Mouse (Mus musculus): ENCODE results near the gene Rbm24.
A peak's percentile ranks its signal among the peaks of the same experiment; 100 is the strongest.

The Rbm24 gene

DNA sequence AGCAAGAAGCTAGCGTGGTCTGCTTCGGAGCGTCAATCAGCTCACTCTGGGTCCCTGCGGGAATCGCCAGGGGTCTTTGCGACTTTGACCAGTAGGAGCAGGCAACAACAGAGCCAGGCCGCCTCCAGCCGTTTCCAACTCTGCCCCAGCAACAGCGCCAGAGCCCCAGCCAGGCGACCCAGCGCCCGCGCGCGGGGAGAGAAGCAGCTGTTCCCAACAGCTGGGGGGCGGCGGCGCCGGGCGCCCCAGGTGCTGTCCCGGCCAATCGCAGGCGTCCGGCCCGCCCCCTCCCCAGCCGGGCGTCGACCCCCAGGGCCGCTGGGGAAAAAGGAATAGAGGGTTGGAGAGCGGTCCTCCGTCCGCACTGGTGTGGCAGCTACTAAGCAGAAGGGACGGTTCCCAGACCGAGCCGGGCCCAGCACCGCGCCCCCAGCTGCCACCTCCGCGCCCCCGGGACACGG lies at the start of gene Rbm24:
TSS of gene Rbm24 (plus strand) at position 294 of the 461 bp plus-strand sequence.
- DNase-seq: peak; percentile 83

DNA sequence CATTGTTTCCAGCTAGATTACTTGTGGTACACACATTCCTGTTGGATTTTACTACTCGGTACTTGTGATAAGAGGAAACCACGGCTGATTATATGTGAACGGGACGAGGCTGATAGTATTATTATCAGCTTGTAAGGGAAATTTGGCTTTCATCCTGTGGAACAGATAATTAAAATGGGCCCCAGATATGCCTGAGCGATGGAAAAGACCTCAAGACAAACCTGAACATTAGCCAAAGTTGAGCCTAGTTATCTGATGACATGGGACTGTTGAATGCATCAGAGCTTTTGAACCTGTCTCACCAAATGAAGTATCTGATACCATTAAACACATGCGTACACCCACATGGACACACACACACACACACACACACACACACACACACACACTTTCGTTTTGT lies 45.4 kb upstream of the Rbm24 start:
- DNase-seq: no peak

DNA sequence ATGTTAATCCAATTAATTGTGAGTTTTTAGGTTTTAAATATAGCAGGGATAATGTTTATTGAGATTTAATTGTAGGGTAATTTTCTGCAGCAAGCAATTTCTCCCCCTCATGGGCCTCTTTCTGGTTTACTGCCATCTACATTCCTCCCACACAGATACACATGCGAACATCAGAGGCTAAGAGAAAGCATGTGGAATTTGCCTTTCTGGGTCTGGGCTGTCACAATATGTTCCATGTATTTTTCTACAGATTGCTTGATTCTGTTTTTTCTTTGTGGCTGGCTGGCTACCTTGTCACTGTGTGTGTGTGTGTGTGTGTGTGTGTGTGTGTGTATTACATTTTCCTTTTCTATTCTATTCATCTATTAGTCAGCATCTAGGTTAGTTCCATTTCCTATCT lies 42.9 kb upstream of the Rbm24 start:
- no peak for DNase-seq

DNA sequence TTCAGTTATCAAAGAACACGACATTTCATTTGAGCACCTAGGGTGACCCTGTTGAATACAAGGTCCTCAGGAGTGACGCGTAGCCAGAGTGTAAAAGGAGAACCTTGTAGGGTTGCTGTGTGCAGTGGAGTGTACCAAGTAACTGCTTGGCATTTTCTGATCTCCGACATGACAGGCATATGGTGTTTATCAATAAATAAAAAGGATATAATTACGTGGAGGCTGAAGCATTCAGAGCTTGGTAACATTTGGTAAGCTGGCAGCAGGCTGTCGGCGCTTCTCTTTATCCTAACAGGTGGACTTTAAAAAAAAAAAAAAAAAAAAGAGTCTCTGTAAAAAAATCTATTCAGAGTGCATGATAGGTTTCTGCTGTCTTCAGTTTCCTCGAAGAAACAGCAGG lies 30.8 kb upstream of the Rbm24 start:
- no peak for DNase-seq

DNA sequence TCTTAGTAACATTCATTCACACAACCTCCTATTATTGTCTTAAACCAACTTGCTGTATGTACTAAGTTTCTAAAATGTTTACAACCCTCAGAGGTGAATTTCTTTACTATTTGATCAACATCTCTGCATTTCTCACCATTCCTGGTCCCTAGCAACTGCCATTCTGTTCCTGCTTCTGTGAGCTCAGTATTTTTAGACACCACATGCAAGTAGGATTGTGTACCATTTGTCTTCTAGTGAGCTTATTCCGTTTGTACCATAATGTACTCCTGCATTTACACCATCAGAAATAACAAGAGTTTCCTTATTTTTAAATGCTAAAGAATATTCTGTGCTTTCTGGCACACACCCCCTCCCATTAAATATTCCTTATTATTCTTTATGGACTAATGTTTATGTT lies 26.6 kb upstream of the Rbm24 start:
- DNase-seq: no peak

DNA sequence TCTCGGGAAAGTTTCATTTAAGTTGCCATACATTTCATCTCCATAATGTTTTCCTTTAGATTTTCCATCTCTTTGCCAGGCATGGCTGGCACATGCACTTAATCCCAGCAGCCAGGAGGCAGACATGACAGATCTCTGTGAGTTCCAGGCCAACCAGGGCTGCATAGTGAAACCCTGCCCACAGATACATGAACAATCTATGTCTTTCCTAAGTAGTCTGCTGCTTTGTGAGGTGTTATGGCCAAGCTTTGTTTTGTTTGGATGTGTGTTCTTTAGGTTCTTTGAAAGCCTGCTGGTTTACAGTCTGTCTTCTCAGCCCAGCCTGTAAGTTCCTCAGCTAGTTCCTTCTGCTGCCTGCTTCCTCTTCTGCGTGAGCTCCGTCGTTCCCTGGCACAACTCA lies 25.3 kb upstream of the Rbm24 start:
- no peak for DNase-seq

DNA sequence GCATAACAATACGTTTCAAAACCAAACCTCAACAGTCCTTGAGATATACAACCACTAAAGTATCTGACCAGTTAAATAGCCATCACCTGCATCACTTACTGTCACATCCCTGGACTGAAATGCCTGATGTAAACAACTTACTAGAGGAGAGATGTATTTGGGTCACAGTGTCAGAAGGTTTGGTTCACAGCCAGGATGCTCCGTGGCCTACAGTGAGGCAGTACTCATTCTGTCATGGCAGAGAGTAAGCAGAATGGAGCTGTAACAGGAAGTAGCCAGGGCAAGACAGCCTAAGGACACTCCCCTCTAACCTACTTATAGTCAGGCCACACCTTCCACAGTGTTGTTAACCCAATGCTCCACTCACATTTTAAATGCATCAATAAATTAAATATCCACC lies 24.3 kb upstream of the Rbm24 start:
- no peak for DNase-seq

DNA sequence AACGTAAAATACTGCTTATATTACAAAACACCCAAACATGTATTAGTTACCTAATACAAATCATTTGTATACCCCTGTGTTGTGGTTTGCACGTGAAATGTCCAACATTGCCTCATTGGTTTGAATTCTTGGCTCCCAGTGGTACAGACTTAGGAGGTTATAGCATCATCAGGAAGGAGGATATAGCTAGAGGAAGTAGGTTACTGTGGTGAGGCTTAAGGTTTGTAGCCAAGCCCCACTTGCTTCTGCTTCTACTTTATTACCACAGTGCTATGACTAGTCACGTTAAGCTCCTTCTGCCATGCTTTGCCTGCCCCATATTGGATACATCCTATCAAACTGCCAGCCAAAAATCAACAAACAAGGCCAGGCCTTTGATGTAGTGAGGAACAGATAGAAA lies 21.0 kb upstream of the Rbm24 start:
- DNase-seq: no peak

DNA sequence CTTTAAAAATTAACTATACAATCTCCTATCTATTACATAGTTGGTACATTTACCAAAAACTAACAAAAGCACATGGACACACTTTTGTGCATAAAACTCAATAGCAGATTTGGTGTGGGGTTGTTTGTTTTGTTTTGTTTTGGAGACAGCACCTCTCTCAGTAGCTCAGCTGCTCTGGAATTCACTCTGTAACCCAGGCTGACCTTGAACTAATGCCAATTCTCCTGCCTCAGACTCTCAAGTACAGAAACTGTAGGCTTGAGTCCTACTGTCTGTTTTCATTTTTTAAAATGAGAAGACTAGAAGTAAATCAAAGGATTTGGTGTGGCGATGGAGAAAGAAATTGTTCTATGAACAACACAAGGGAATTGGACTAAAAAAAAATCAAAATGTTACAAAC lies 11.1 kb upstream of the Rbm24 start:
- DNase-seq: no peak

DNA sequence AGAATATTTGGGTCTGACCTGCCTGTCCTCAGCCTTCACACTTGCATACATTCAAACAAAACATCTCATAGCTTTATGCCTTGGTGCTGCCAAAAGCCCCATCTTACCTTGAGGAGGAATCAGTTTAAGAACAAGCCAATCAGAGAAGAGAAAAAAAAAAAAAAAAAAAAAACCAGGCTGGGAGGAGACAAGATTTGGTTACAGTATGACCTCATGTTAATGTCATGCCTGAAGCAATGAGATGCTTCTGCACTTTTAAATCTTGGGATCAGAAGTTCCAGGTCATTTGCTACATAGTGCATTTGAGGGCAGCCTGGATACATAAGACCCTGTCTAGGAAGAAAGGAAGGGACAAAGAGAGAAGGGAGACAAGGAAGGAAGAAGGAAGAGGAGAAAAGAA lies 6.0 kb upstream of the Rbm24 start:
- DNase-seq: no peak

DNA sequence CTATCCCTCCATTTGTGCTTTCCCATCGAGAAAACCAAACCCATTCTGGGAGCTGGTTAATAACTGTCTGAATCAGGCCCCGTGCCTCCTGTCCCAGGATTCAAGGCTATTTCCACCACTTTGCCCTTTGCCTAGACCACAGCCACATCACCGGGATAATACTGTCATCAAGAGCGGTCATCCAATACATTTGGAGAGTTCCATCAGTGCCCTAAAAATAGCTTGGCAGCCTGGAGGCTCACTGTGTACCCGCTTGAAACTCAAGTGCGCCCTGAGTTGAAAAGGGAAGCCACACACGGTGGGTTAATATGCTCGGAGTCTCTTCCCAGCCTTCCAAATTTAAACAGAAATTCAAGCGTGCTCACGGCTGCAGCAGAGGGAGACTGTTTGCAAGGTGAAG lies 4.6 kb upstream of the Rbm24 start:
- DNase-seq: no peak

DNA sequence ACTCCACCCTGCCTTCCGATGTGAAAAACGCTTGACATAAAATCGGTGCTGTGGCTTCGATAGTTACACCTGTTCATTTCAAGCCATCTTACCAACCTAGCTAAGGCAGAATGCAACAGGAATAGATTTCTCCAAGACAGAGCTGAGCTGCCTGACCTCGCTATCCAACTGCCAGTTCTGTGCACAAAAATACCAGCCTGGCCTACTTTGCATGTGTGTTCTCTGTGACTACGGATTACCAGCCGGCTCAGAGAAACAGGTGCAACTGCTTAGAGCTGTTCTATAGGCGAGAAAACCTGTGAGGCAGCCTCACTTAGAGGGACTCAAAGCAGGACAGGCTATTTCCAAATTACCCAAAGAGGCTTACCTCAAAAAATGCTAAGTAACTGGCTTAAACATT lies 4.2 kb upstream of the Rbm24 start:
- peak; percentile 44 for DNase-seq

DNA sequence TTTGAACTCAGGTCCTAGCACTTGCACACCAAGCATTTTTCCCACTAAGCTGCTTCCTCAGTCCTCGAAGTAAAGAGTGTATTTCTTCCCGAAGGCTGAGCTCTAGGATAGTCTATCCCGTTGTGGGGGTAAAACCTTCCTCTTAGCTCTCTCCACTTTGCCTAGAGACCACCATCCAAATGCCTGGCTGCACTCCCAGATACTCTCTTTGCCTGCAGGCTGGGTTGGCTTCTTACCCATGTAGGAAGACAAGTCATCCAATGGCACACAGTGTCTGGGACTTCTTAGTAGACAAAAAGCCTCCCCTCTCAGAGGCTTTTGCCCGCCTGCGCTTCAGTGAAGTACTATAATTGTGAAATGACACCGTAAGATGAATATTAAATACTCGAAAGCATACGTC lies 2.2 kb upstream of the Rbm24 start:
- no peak for DNase-seq

DNA sequence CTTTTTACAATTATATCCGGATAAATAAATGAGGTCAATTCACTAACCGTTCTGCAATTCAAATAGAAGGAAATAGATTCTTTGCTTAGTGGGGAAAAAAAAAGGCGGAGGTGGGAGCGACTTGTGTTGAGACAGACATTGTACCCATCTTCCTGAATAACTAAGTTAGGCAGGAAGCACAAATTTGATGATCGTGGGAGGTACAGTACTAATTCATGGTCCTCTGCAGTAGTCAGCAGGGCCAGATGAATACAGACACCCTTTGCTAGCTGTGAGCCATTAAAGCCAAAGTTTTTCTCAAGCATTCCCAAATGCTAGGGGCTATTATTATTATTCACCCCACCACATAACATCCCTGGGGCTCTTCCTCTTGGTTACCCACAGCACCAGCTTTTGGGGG lies 640 bp upstream of the Rbm24 start:
- no peak for DNase-seq

DNA sequence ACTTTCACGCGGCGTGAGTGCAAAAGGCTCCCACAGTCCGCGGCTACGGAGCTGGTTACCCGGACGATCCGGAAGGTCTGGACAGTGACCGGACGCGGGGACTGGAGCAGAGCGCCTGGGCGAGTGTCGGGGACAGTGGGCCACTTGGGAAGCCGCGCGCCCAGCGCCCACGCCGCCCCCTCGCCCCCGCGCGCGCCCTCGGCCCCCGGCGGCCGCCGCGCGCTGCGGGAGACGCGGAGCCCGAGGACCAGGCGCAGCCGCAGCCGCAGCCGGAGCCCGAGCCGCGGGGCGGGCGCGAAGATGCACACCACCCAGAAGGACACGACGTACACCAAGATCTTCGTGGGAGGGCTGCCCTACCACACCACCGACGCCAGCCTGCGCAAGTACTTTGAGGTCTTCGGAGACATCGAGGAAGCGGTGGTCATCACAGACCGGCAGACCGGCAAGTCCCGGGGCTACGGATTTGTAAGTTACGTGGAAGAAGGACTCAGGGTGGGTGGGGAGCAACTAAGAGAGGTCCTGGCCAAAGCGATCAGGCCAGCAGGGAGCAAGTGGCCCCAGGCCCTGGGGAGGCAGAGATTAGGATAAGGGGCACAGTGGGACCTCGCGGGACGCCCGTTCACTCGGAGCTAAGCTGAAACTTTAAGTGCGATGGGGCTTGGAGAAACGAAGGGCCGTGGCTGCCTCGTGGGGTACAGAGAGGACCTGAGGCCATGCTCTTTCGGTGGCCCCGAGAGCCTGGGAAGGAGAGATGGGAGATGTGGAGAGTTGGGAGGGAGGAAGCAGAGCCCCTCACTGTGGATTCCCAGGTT lies 704 bp downstream of the Rbm24 start:
- peak; percentile 58 for DNase-seq

DNA sequence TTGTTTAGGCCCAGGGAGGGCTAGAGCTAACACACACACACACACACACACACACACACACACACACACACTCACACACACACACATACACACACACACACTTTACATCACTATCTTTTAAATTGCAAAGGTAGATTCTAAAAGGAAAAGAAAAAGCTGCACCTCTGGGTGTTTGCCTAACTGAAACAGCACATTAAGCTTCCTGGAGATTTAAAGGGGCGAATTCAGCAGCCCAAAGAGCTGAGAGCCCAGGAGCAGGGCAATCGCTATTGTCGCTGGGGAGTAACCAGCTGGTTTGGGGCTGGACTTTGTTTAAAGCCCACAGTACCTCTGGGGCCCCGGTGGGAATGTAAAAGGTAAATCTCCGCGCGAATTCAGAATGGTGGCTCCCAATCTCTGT lies 1.4 kb downstream of the Rbm24 start:
- peak; percentile 24 for DNase-seq

DNA sequence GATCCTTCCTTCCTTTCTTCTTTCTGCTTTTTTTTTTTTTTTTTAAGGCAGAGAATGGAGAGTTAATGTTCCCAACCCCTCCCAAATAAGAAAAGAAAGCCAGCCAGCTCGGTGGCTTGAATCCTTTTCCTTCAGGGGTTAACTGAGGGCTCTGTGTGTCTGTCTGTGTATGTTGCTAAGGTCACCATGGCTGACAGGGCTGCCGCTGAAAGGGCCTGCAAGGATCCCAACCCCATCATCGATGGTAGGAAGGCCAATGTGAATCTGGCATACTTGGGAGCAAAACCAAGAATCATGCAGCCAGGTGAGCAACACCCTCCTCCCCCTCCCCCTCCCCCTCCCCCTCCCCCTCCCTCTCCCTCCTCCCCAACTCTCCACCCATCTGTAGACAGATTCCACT lies 1.9 kb downstream of the Rbm24 start:
- peak; percentile 14 for DNase-seq

DNA sequence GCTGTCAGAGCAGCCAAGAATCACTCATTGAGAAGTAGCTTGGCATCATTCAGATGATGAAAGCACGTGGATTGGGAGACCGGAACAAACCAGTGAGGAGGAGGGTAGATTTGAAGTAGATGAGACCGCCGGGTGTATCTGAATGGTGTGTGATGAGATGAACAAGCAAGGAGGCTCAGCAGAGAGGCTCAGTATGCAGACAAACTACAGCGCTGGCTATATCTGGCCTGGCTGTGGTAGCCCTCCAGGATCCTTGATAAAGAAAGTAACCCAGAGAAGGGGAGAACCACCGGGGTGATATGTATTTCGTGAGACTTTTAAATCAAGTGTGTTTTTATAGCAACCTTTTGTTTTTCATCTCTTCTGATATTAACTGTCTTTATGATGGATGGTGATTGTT lies 5.6 kb downstream of the Rbm24 start:
- no peak for DNase-seq

DNA sequence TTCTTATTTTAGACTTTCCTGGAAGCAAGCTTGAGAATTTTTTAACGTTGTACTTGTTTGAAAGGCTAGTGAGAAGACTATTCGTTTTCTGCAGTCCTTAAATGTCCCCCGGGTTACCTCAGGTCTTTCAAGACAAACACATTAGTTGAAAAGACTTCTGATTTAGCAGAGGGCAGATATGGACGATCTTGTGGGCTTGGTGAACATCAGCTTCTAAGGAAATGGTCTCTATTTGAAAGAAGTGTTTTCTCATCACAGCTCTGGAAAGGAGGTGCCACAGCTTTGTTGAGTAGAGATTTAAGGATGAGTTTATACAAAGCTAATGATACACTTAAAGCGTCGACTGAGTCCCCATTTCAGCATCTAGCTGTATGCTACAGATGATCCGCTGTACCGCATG lies 6.1 kb downstream of the Rbm24 start:
- DNase-seq: no peak

DNA sequence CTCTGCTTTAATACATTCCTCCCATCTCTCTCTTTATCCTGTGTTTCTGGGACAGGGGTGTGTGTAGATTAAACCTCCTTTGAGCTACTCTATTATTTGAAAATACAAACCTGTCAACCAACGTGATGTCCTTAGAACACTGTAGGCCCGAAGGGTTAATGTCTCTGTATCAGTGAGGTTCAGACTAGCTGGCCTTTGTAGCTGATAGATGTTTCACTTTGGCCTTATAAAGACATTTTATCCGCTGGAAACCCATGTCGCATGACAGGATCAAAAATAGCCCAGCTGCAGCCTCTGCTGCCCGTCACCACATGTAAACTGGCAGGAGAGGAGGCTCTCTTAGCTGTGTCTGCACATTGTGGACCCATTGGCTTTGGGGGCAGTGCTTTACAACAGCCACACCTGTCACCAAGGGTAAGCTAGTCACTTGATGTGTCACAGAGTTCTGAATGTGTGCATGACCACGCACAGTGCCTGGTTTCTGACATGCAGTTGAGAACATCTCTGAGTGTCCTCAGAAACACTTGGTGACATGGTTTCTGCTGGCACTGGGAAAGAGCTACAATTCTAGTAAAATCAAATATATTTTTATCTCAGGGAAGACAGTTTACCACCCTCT lies 8.5 kb downstream of the Rbm24 start:
- no peak for DNase-seq

DNA sequence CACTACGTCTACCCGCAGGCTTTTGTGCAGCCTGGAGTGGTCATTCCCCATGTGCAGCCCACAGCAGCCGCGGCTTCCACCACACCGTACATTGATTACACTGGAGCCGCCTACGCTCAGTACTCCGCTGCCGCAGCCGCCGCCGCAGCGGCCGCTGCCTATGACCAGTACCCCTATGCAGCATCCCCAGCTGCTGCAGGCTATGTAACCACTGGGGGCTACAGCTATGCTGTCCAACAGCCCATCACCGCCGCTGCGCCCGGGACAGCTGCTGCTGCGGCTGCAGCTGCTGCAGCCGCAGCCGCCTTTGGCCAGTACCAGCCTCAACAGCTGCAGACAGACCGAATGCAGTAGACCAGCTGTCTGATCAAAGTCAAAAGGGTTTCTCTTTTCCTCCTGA lies 10.7 kb downstream of the Rbm24 start:
- DNase-seq: no peak

DNA sequence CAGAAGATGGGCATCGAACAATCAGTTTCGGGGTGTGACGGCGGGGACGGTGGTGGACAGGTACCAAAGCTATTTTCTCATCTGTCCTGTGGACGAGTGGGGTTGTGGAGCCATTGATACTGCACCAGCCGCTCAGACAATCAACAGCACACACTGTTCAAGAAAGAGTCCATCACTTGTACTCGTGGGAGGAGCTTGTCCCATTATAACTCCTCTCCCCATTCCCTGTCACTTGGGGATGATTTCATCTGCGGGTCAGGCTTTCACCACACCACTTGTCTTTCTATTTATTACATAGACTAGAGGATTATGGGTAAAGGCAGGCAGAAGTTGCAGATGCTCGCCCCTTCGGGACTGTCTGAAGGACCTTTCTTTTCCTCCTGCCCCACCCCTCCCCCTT lies 11.6 kb downstream of the Rbm24 start:
- no peak for DNase-seq

DNA sequence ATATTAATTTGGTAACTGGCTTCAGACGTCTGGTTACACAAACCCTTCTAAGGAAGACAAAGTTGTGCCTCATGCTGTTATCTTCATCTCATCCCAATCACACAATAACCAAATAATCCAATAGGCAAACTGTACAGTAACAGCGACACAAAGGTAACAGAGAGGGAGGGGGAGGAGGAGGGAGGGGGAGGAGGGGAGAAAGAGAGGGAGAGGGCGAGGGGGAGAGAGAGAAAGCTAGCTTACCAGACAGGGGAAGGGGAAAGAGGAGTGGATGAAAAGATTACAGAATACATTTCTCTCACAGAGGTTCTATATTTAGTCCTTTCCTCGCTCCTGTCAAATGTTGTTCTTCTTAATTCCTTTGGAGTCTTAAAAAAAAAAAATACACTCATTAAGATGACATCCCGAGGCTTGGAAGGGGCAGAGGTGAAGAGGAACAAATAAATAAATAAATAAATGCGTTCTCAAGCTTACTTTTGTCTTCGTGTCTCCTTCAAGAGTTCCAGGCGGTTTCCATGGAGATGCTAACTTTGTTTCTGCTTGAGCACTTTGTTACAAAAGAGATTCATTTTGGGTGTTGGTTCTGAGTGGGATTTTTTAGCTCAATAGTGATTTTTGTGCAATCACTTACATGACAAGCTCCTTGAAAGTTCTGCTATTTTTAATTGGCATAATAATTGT lies 15.8 kb downstream of the Rbm24 start:
- no peak for DNase-seq

DNA sequence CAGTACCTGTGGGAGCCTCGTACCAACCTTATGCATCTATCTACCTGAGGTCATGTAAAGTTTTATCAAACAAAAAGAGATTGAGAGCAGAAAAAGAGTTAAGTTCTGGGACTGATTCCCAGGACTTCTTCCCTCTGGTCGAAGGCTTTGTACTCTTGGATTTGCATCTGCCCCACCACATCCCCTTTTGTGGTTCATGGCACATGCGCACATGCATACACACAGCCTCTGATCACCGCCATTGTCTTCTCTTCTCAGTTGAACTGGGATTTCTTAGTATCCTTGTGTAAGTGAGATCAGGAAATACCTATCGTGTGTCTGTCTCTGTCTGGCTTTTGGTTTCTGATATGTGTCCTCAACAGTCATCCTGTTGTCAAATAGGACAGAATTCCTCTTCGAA lies 20.7 kb downstream of the Rbm24 start:
- no peak for DNase-seq
